Mouse (Mus musculus) lung, adult 2 months (tissue): ENCODE measurements around the gene Arid1b.

Experiments used
- CTCF ChIP-seq: fragments of 200-500 bp; IDR thresholded peaks from 2 replicates; pipeline ENCODE4 v1.5.1; 2011; ENCODE audit warnings: mild to moderate bottlenecking, low read length, control low read depth; ENCODE audit not compliant: insufficient read depth
- POLR2A ChIP-seq: fragments of 200-500 bp; IDR thresholded peaks from 2 replicates; pipeline ENCODE4 v1.6.1; 2011; ENCODE audit warnings: low read depth, mild to moderate bottlenecking, control low read depth, low read length, borderline replicate concordance; ENCODE audit errors: extremely low read depth

DNA sequence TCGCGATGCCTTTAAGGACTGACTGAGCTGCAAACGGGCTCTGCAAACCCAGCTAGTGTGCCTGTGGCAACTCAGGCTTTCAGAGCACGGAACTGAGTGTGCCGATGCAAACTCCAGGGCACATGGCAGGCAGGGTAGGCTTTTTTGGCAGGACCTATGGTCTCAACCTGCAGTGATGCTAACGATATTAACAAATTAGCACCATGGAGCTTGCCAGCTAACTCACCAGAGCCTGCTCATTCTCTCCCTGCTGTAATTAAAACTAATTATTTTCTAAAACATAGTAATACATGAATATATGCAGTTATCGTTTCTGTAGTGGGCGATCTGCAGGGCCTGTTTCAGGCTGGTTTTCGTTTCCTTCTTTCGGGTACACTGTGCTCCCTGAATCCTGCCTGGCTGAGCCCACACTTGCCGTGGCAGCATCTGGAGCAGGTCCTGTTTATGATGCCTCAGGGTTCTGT lies 316.3 kb downstream of the Arid1b start:
- TF ChIP-seq CTCF (no peak), POLR2A (no peak)
